Mouse (Mus musculus): ENCODE data around the gene Cachd1. TPM values are rescaled to one million over a fixed set of nuclear protein-coding genes. Genes with fewer than 3 reads are reported as not detected.

Gene Cachd1
- polyA plus RNA-seq, 1 experiment from 2014 or later = 11.9 TPM

GRCm38 (mm10) chr4:100842629-100843028, 66.2 kb downstream of the Cachd1 start:
- Histone ChIP-seq H3K9ac (replicated peaks) (no peak overlapping the region), H3K4me1 (peaks cover 8% of the 10 kb centered on the region; the same call in 1 of the 2 replicates), H3K27me3 (replicated peaks) (no peaks in the 10 kb centered on the region), H3K4me2 (no peak overlapping the region), H3K27ac (replicated peaks) (no peak overlapping the region), H3K36me3 (no peaks in the 10 kb centered on the region), H3K9me3 (replicated peaks) (no peaks in the 10 kb centered on the region), H3K4me3 (replicated peaks) (no peak overlapping the region)
- no peak for ATAC-seq (ENCODE audit: low FRiP score)
- 22% methylated on average over 5 of the region's 5 CpGs for WGBS

GRCm38 (mm10) chr4:100843119-100843518, 66.6 kb downstream of the Cachd1 start:
- 35% methylated on average over 5 of the region's 5 CpGs for whole genome bisulfite sequencing
- no peak for ATAC-seq (ENCODE audit: low FRiP score)
- no peak overlapping the region for H3K27ac ChIP-seq (replicated peaks)
- no peak overlapping the region for H3K4me3 ChIP-seq (replicated peaks)
- no peaks in the 10 kb centered on the region for H3K9me3 ChIP-seq (replicated peaks)
- no peaks in the 10 kb centered on the region for H3K36me3 ChIP-seq
- H3K27me3 ChIP-seq (replicated peaks) = no peaks in the 10 kb centered on the region
- H3K4me2 ChIP-seq = no peak overlapping the region
- peaks cover 8% of the 10 kb centered on the region; the same call in 1 of the 2 replicates for H3K4me1 ChIP-seq
- no peak overlapping the region for H3K9ac ChIP-seq (replicated peaks)

GRCm38 (mm10) chr4:100850846-100851495, 74.5 kb downstream of the Cachd1 start:
- WGBS = 81% methylated on average over 7 of the region's 7 CpGs
- Histone ChIP-seq H3K27ac (replicated peaks) (no peak overlapping the region), H3K27me3 (replicated peaks) (no peaks in the 10 kb centered on the region), H3K36me3 (no peaks in the 10 kb centered on the region), H3K9ac (replicated peaks) (no peak overlapping the region), H3K9me3 (replicated peaks) (no peaks in the 10 kb centered on the region), H3K4me3 (replicated peaks) (no peak overlapping the region), H3K4me1 (peaks cover 23% of the 10 kb centered on the region), H3K4me2 (no peak overlapping the region)
- no peak for ATAC-seq (ENCODE audit: low FRiP score)

- WGBS = 34% methylated on average over 3 of the region's 3 CpGs
- peaks cover 36% of the 10 kb centered on the region for H3K4me1 ChIP-seq
- no peak overlapping the region for H3K4me2 ChIP-seq
- no peaks in the 10 kb centered on the region for H3K36me3 ChIP-seq
- no peaks in the 10 kb centered on the region for H3K9me3 ChIP-seq (replicated peaks)
- no peaks in the 10 kb centered on the region for H3K27me3 ChIP-seq (replicated peaks)
- no peak overlapping the region for H3K9ac ChIP-seq (replicated peaks)
- H3K4me3 ChIP-seq (replicated peaks) = no peak overlapping the region
- no peak for ATAC-seq (ENCODE audit: low FRiP score)
- H3K27ac ChIP-seq (replicated peaks) = peak overlapping the region; percentile 52; the same call in 1 of the 2 replicates
Observed at GRCm38 (mm10) chr4:100852448-100852847, 76.0 kb downstream of the Cachd1 start.

- Histone ChIP-seq H3K9me3 (replicated peaks) (no peaks in the 10 kb centered on the region), H3K4me2 (no peak overlapping the region), H3K9ac (replicated peaks) (no peak overlapping the region), H3K27me3 (replicated peaks) (no peaks in the 10 kb centered on the region), H3K36me3 (no peaks in the 10 kb centered on the region), H3K4me1 (peaks cover 40% of the 10 kb centered on the region), H3K27ac (replicated peaks) (no peak overlapping the region), H3K4me3 (replicated peaks) (no peak overlapping the region)
- no peak for ATAC-seq (ENCODE audit: low FRiP score)
- 29% methylated on average over 1 of the region's 1 CpGs for WGBS
Observed at GRCm38 (mm10) chr4:100853426-100853825, 77.0 kb downstream of the Cachd1 start.

GRCm38 (mm10) chr4:100855373-100855772, 78.9 kb downstream of the Cachd1 start:
- no peak for ATAC-seq (ENCODE audit: low FRiP score)
- WGBS = 70% methylated on average over 4 of the region's 4 CpGs
- Histone ChIP-seq H3K9me3 (replicated peaks) (no peaks in the 10 kb centered on the region), H3K9ac (replicated peaks) (no peak overlapping the region), H3K4me3 (replicated peaks) (no peak overlapping the region), H3K27ac (replicated peaks) (no peak overlapping the region), H3K4me1 (peaks cover 40% of the 10 kb centered on the region), H3K36me3 (no peaks in the 10 kb centered on the region), H3K27me3 (replicated peaks) (no peaks in the 10 kb centered on the region), H3K4me2 (no peak overlapping the region)

- WGBS = 35% methylated on average over 3 of the region's 3 CpGs
- H3K9me3 ChIP-seq (replicated peaks) = no peaks in the 10 kb centered on the region
- no peaks in the 10 kb centered on the region for H3K27me3 ChIP-seq (replicated peaks)
- H3K36me3 ChIP-seq = no peaks in the 10 kb centered on the region
- ATAC-seq (ENCODE audit: low FRiP score) = no peak
- H3K4me3 ChIP-seq (replicated peaks) = no peak overlapping the region
- H3K4me1 ChIP-seq = peaks cover 31% of the 10 kb centered on the region
- H3K9ac ChIP-seq (replicated peaks) = no peak overlapping the region
- no peak overlapping the region for H3K4me2 ChIP-seq
- 0 out of 2 replicates have a peak overlapping the region, but pooled peaks have one; percentile 37 for H3K27ac ChIP-seq (replicated peaks)
Observed at GRCm38 (mm10) chr4:100857411-100857869, 81.0 kb downstream of the Cachd1 start.

- WGBS = 51% methylated on average over 15 of the region's 15 CpGs
- no peaks in the 10 kb centered on the region for H3K27me3 ChIP-seq (replicated peaks)
- H3K4me2 ChIP-seq = no peak overlapping the region
Observed at GRCm38 (mm10) chr4:100863861-100864428, 87.5 kb downstream of the Cachd1 start.

GRCm38 (mm10) chr4:100865423-100865822, 88.9 kb downstream of the Cachd1 start:
- no peak overlapping the region for H3K4me3 ChIP-seq (replicated peaks)
- no peaks in the 10 kb centered on the region for H3K9me3 ChIP-seq (replicated peaks)
- H3K9ac ChIP-seq (replicated peaks) = no peak overlapping the region
- peak; percentile 46; the same call in 1 of the 2 replicates for ATAC-seq (ENCODE audit: low FRiP score)
- H3K4me1 ChIP-seq = peaks cover 29% of the 10 kb centered on the region
- peak overlapping the region; percentile 36 for H3K4me2 ChIP-seq
- H3K36me3 ChIP-seq = no peaks in the 10 kb centered on the region
- H3K27ac ChIP-seq (replicated peaks) = no peak overlapping the region
- no peaks in the 10 kb centered on the region for H3K27me3 ChIP-seq (replicated peaks)
- WGBS = 17% methylated on average over 13 of the region's 13 CpGs

More at GRCm38 (mm10) chr4:100863861-100864428, 87.5 kb downstream of the Cachd1 start:
- Histone ChIP-seq H3K4me1 (peaks cover 29% of the 10 kb centered on the region), H3K36me3 (no peaks in the 10 kb centered on the region), H3K27ac (replicated peaks) (no peak overlapping the region), H3K4me3 (replicated peaks) (no peak overlapping the region), H3K9me3 (replicated peaks) (no peaks in the 10 kb centered on the region), H3K9ac (replicated peaks) (no peak overlapping the region)
- ATAC-seq (ENCODE audit: low FRiP score) = no peak

- no peaks in the 10 kb centered on the region for H3K27me3 ChIP-seq (replicated peaks)
- no peak overlapping the region for H3K9ac ChIP-seq (replicated peaks)
- H3K4me1 ChIP-seq = peaks cover 29% of the 10 kb centered on the region
- no peak for ATAC-seq (ENCODE audit: low FRiP score)
- H3K9me3 ChIP-seq (replicated peaks) = no peaks in the 10 kb centered on the region
- H3K27ac ChIP-seq (replicated peaks) = 0 out of 2 replicates have a peak overlapping the region, but pooled peaks have one; percentile 19
- 23% methylated on average over 12 of the region's 12 CpGs for WGBS
- H3K4me2 ChIP-seq = 0 out of 2 replicates have a peak overlapping the region, but pooled peaks have one; percentile 36
- H3K4me3 ChIP-seq (replicated peaks) = no peak overlapping the region
- H3K36me3 ChIP-seq = no peaks in the 10 kb centered on the region
Observed at GRCm38 (mm10) chr4:100865962-100866703, 89.7 kb downstream of the Cachd1 start.

GRCm38 (mm10) chr4:100877351-100877750, 100.9 kb downstream of the Cachd1 start:
- no peak for ATAC-seq (ENCODE audit: low FRiP score)
- Histone ChIP-seq H3K27me3 (replicated peaks) (no peaks in the 10 kb centered on the region), H3K4me1 (no peaks in the 10 kb centered on the region)

More at GRCm38 (mm10) chr4:100877351-100877750, 100.9 kb downstream of the Cachd1 start:
- H3K27ac ChIP-seq (replicated peaks) = no peak overlapping the region
- H3K9ac ChIP-seq (replicated peaks) = no peak overlapping the region
- no peaks in the 10 kb centered on the region for H3K9me3 ChIP-seq (replicated peaks)
- H3K4me3 ChIP-seq (replicated peaks) = no peak overlapping the region
- no peak overlapping the region for H3K4me2 ChIP-seq
- 47% methylated on average over 3 of the region's 3 CpGs for WGBS
- H3K36me3 ChIP-seq = no peaks in the 10 kb centered on the region

Data from neural tube, embryonic 15.5 days (tissue).